Comparison of ENCODE assay signal across 10 mouse cellular contexts in the genomic region with DNA sequence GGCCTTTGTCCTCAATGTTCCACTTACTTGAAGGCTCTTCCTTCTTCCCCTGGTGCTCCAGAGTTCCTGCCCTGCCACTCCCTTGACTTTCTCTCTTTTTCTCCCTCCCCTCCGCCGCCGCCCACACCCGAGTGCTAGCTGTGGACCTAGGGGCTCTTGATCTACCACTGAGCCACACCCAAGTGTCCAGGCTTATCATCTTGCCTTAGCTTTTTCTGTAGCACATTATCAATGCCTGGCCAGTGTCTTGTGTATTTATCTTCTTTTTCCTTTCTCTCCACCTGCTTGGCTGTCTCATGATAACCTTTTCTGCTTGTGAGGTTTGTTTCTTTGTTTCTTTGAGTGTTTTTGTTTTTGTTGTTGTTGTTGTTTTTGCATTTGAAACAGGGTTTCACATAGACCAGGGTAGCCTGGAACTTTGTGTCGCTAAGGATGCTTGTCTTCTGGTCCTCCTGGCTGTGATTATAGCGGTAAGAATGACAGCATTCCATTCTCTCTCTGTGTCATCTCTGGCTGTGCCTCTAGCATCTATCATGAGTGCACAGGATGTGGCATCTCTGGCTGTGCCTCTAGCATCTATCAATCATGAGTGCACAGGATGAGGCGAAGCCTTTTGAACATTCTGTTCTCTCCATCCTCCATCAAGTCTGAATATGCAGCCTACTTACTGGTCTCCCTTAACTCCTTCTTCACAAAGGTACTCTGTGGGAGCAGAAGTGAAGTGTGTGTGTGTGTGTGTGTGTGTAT. TPM values are rescaled to one million over a fixed set of nuclear protein-coding genes. Genes with fewer than 3 reads are reported as not detected.
DNase-seq lines count a peak whose midpoint lies in the region; ATAC-seq lines count a peak whose summit lies in the region.
"Had no signal": no experiment of that assay in that cellular context is flagged by ENCODE, and none has a peak within 500 bp of the region (broad histone marks: within the 10 kb centered on the region; RNA-seq: fewer than 3 reads in every experiment).

A gene (minus strand): TSS at position 68 of the 747 bp plus-strand sequence.

- H3K4me3 ChIP-seq in lung, embryonic 16.5 days (ENCODE audit: low read length): no peak within 1 kb of the TSS
- no peak within 1 kb of the TSS for H3K4me3 ChIP-seq in intestine, embryonic 16.5 days (ENCODE audit: low read length)
- H3K4me3 ChIP-seq in stomach, embryonic 15.5 days (replicated peaks): no peak within 1 kb of the TSS
- no peak within 1 kb of the TSS for H3K4me3 ChIP-seq in kidney, embryonic 16.5 days (ENCODE audit: low read length)
- H3K4me3 ChIP-seq: forebrain, embryonic 12.5 days had no signal

- no peak for DNase-seq in lung, adult 18-20 months
- no peak for DNase-seq in adrenal gland, postnatal 14 days
- no peak for DNase-seq in left cerebral cortex, adult 9 months (ENCODE audit: low spot score in 2 of 2)
- no peak for DNase-seq in kidney, adult 8-10 months
- DNase-seq: right cerebral cortex, postnatal 14 days had no signal

- H3K36me3 ChIP-seq in lung, embryonic 16.5 days (ENCODE audit: control insufficient read depth, insufficient read depth, low read length): no peaks in the 10 kb centered on the region
- no peaks in the 10 kb centered on the region for H3K36me3 ChIP-seq in intestine, embryonic 16.5 days (ENCODE audit: control insufficient read depth, insufficient read depth, low read length)
- H3K36me3 ChIP-seq in stomach, embryonic 15.5 days: no peaks in the 10 kb centered on the region
- H3K36me3 ChIP-seq in kidney, embryonic 16.5 days (ENCODE audit: insufficient read depth, low read length): no peaks in the 10 kb centered on the region
- H3K36me3 ChIP-seq: forebrain, embryonic 12.5 days had no signal

- no peak within 1 kb of the TSS for H3K9ac ChIP-seq in lung, embryonic 16.5 days (ENCODE audit: low read length)
- no peak within 1 kb of the TSS for H3K9ac ChIP-seq in intestine, embryonic 16.5 days (ENCODE audit: low read depth, low read length)
- H3K9ac ChIP-seq in stomach, embryonic 15.5 days: no peak within 1 kb of the TSS
- H3K9ac ChIP-seq in kidney, embryonic 16.5 days (replicated peaks; ENCODE audit: low read length): no peak within 1 kb of the TSS
- H3K9ac ChIP-seq: forebrain, embryonic 12.5 days had no signal

- no peak within 1 kb of the TSS for H3K27ac ChIP-seq in lung, embryonic 16.5 days (ENCODE audit: low read length)
- H3K27ac ChIP-seq in intestine, embryonic 16.5 days (ENCODE audit: low read length): no peak within 1 kb of the TSS
- 0 out of 2 replicates have a peak within 1 kb of the TSS, but pooled peaks have one; percentile 11 for H3K27ac ChIP-seq in stomach, embryonic 15.5 days
- no peak within 1 kb of the TSS for H3K27ac ChIP-seq in kidney, embryonic 16.5 days (ENCODE audit: low read length)
- H3K27ac ChIP-seq: forebrain, embryonic 12.5 days had no signal

- H3K4me1 ChIP-seq in lung, embryonic 16.5 days (replicated peaks; ENCODE audit: control insufficient read depth, insufficient read depth, low read length): peaks cover 10% of the 10 kb centered on the region; the same call in 1 of the 2 replicates
- peaks cover 20% of the 10 kb centered on the region for H3K4me1 ChIP-seq in intestine, embryonic 16.5 days (ENCODE audit: control insufficient read depth, insufficient read depth, low read length)
- H3K4me1 ChIP-seq in stomach, embryonic 15.5 days: peaks cover 13% of the 10 kb centered on the region
- H3K4me1 ChIP-seq in kidney, embryonic 16.5 days (ENCODE audit: insufficient read depth, low read length): peaks cover 13% of the 10 kb centered on the region; the same call in 1 of the 2 replicates

- no peaks in the 10 kb centered on the region for H3K27me3 ChIP-seq in lung, embryonic 16.5 days (ENCODE audit: control insufficient read depth, insufficient read depth, low read depth, low read length)
- no peaks in the 10 kb centered on the region for H3K27me3 ChIP-seq in intestine, embryonic 16.5 days (replicated peaks; ENCODE audit: control insufficient read depth, insufficient read depth, low read length)
- no peaks in the 10 kb centered on the region for H3K27me3 ChIP-seq in stomach, embryonic 15.5 days (replicated peaks)
- no peaks in the 10 kb centered on the region for H3K27me3 ChIP-seq in kidney, embryonic 16.5 days (ENCODE audit: insufficient read depth, low read length)

- no peak within 1 kb of the TSS for H3K4me2 ChIP-seq in lung, embryonic 16.5 days (ENCODE audit: low read depth, low read length)
- H3K4me2 ChIP-seq in intestine, embryonic 16.5 days (ENCODE audit: low read depth, low read length): no peak within 1 kb of the TSS
- H3K4me2 ChIP-seq in stomach, embryonic 15.5 days: no peak within 1 kb of the TSS
- H3K4me2 ChIP-seq in kidney, embryonic 16.5 days (replicated peaks; ENCODE audit: low read depth, low read length): no peak within 1 kb of the TSS
- H3K4me2 ChIP-seq: forebrain, embryonic 12.5 days had no signal

- no peak for ATAC-seq in lung, embryonic 16.5 days (ENCODE audit: low read depth)
- peak; percentile 24; the same call in 1 of the 2 replicates for ATAC-seq in intestine, embryonic 16.5 days
- ATAC-seq in stomach, embryonic 15.5 days (ENCODE audit: insufficient read depth, low FRiP score, low read depth): peak; percentile 70; the same call in 1 of the 2 replicates
- ATAC-seq in kidney, embryonic 16.5 days (ENCODE audit: low FRiP score, low TSS enrichment): no peak

- WGBS in lung, embryonic 16.5 days: 64% methylated on average over 7 of the region's 7 CpGs
- WGBS in intestine, embryonic 16.5 days: 65% methylated on average over 7 of the region's 7 CpGs
- WGBS in stomach, embryonic 15.5 days: 65% methylated on average over 7 of the region's 7 CpGs
- 62% methylated on average over 7 of the region's 7 CpGs for WGBS in kidney, embryonic 16.5 days

- no peaks in the 10 kb centered on the region for H3K9me3 ChIP-seq in lung, embryonic 16.5 days (ENCODE audit: control insufficient read depth, low read length)
- no peaks in the 10 kb centered on the region for H3K9me3 ChIP-seq in intestine, embryonic 16.5 days (ENCODE audit: control insufficient read depth, low read length)
- H3K9me3 ChIP-seq in stomach, embryonic 15.5 days: no peaks in the 10 kb centered on the region
- no peaks in the 10 kb centered on the region for H3K9me3 ChIP-seq in kidney, embryonic 16.5 days (ENCODE audit: low read length)
- H3K9me3 ChIP-seq: forebrain, embryonic 12.5 days had no signal

RNA-seq across cellular contexts. Expression of the gene that starts here (rescaled TPM):
- polyA plus RNA-seq in lung, embryonic 16.5 days (2015; fragmentation: Nextera tagmentation; extraction: Ambion mirVana): 8.2 and 10.2 TPM in 2 replicates
- 30.3 and 39.2 TPM in 2 replicates for total RNA-seq in adrenal gland, postnatal 14 days (2021)
- polyA plus RNA-seq in intestine, embryonic 16.5 days (2015; fragmentation: Nextera tagmentation; extraction: Ambion mirVana): 78.2 and 87.5 TPM in 2 replicates
- 29.4 and 38.3 TPM in 2 replicates for polyA plus RNA-seq in stomach, embryonic 15.5 days (2015; fragmentation: Nextera tagmentation; extraction: Ambion mirVana)
- polyA plus RNA-seq in kidney, embryonic 16.5 days (2015; fragmentation: Nextera tagmentation; extraction: Ambion mirVana): 5.8 and 6.7 TPM in 2 replicates

Comparison
In these comparisons a context has a peak if more than half of its experiments do, and no peak if none do; other contexts are left out.
1. ATAC-seq: peak in intestine, embryonic 16.5 days (single experiment) and stomach, embryonic 15.5 days (single experiment); none in lung, embryonic 16.5 days (single experiment) and kidney, embryonic 16.5 days (single experiment).